Mouse (Mus musculus) liver, embryonic 16.5 days (tissue): ENCODE data around the gene Tapbpl. TPM values are rescaled to one million over a fixed set of nuclear protein-coding genes. Genes with fewer than 3 reads are reported as not detected.

Experiments
- ATAC-seq: fragments of 200-750 bp; cut with Nextera tagmentation; 2 replicates; pipeline ENCODE4 v1.8.0; 2017; ENCODE audit warnings: low read depth, mild to moderate bottlenecking, moderate number of reproducible peaks, moderate library complexity
- H3K27ac ChIP-seq: fragments of 300-500 bp; sonication (generic); 2 replicates; pipeline ENCODE4 v1.5.1; 2014; ENCODE audit warnings: mild to moderate bottlenecking, low read length
- H3K27me3 ChIP-seq: fragments of 300-500 bp; sonication (generic); 2 replicates; pipeline ENCODE4 v1.6.1; 2014; ENCODE audit warnings: low read depth, low read length, mixed read lengths; ENCODE audit not compliant: control insufficient read depth, insufficient read depth
- H3K36me3 ChIP-seq: fragments of 300-500 bp; sonication (generic); 2 replicates; pipeline ENCODE4 v1.6.1; 2014; ENCODE audit warnings: mild to moderate bottlenecking; ENCODE audit not compliant: control insufficient read depth, insufficient read depth
- H3K4me1 ChIP-seq: fragments of 300-500 bp; sonication (generic); 2 replicates; pipeline ENCODE4 v1.6.1; 2014; ENCODE audit warnings: low read depth, low read length, mixed read lengths; ENCODE audit not compliant: control insufficient read depth
- H3K4me2 ChIP-seq: fragments of 300-500 bp; sonication (generic); 2 replicates; pipeline ENCODE4 v1.6.1; 2014; ENCODE audit warnings: low read depth, low read length, mixed read lengths
- H3K4me3 ChIP-seq: fragments of 300-500 bp; sonication (generic); 2 replicates; pipeline ENCODE4 v1.5.1; 2014; ENCODE audit warnings: low read depth, mild to moderate bottlenecking, low read length
- H3K9ac ChIP-seq: fragments of 300-500 bp; sonication (generic); 2 replicates; pipeline ENCODE4 v1.6.1; 2014; ENCODE audit warnings: low read depth, low read length
- H3K9me3 ChIP-seq: fragments of 300-500 bp; sonication (generic); replicated peaks from 2 replicates; pipeline ENCODE4 v1.6.1; 2016; ENCODE audit warnings: low read length; ENCODE audit not compliant: control insufficient read depth
- WGBS: fragments of 180-500 bp; shearing (Covaris S2); extraction: QIAGEN DNeasy Blood & Tissue Kit; methylation state at CpG from one replicate; pipeline ENCODE4 v1.1.7; 2014; ENCODE audit not compliant: insufficient replicate concordance; 5-methylcytosine and 5-hydroxymethylcytosine counted together
- polyA plus RNA-seq: library from polyadenylated mRNA; unstranded; fragments of >200 nt; fragmentation: Nextera tagmentation; extraction: Ambion mirVana; gene quantifications from 2 replicates; pipeline ENCODE4 v1.2.1, GENCODE M21; 2015

Tapbpl gene
- polyA plus RNA-seq, 1 experiment from 2014 or later, result 9.7 TPM

DNA sequence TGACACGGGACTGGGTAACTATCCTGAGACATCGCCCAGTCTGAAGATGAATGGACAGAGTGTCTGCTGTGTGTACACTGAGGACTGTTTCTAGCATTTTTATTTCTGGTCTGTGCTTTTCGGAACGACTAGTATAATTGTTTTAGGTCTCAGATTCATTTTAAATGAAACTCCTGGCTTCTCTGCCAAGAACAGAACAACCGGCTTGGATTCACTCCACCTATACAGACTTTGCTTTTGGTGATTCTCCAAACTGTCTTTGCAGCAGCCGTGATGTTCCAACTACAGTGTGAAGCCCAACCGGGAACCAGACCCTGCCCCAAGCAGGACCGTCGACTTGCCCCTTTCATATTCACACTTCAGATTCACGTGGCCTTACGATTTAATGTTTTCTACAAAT, 13.8 kb downstream of the Tapbpl start:
- no peaks in the 10 kb centered on the region for H3K9me3 ChIP-seq
- no peak overlapping the region for H3K9ac ChIP-seq
- no peak for ATAC-seq
- 74% methylated on average over 11 of the region's 11 CpGs for WGBS
- H3K36me3 ChIP-seq, result no peaks in the 10 kb centered on the region
- H3K4me2 ChIP-seq, result no peak overlapping the region
- H3K4me1 ChIP-seq, result peaks cover 10% of the 10 kb centered on the region
- no peak overlapping the region for H3K4me3 ChIP-seq
- peaks cover 8% of the 10 kb centered on the region for H3K27me3 ChIP-seq
- H3K27ac ChIP-seq, result no peak overlapping the region

DNA sequence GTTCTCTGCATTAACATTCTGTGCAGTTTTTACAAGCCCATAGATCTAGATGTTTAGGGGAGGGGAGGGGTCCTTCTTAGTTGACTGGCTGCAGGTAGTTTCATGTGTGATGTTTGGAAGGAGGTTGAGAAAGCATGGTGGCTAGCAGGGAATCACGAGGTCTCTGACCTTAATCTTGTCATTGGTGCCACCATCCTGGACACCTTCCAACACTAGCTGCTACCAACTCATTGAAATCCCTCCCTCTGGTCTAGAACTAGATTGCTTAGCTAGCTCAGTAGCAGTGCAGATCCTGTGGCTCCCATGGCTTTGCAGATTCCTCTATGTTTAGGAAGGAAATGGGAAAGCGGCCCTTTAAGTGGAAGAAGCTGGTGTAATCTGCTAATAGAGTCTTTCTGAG, 14.8 kb downstream of the Tapbpl start:
- Histone ChIP-seq H3K27me3 (peaks cover 8% of the 10 kb centered on the region), H3K4me1 (peaks cover 10% of the 10 kb centered on the region), H3K4me2 (no peak overlapping the region), H3K36me3 (no peaks in the 10 kb centered on the region), H3K9me3 (no peaks in the 10 kb centered on the region), H3K27ac (no peak overlapping the region), H3K4me3 (no peak overlapping the region), H3K9ac (no peak overlapping the region)
- 65% methylated on average over 2 of the region's 2 CpGs for WGBS
- no peak for ATAC-seq

DNA sequence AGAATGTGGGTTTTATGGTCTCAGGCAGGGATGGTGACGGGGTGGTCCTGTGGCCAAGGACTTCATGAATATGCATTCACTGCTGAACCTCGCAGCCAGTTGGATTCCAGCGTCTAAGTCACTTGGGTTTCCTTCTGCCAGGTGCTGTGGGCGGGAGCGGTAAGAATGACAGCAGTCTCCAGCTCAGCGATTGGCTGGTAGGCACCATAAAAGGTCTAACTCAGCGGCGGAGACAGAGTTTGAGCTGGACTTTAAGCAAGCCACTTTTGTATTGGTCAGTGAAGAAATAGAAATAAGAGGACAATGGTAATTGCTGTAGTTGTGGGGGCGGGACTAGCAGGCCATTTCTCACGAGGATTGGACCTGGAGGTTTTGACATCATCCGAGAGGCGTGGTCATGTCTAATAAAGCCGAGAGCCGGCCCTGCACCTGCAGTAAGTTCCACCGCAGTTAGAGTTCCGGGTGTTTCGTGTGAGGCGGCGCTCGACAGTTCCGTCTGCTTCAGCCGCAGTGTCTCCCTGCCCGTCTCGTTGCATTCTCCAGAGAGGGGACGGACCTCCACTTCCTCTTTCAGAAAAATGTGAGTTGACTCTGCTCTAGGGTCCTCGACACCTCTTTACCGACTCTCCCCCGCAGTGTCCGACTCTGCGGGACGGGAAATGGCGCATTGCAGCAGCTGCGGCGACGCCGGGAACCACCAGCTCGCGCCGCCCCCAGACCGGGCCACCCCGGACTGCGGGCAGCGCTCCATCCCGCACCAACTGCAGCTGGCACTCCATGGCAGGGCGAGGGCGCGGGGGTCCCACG, 16.3 kb downstream of the Tapbpl start, which contains the start of gene Vamp1:
Gene Vamp1 (plus strand): TSS at position 404 of the 807 bp plus-strand sequence.
- H3K4me3 ChIP-seq, result peak within 1 kb of the TSS; percentile 83
- peak within 1 kb of the TSS; percentile 82 for H3K9ac ChIP-seq
- peak within 1 kb of the TSS; percentile 98 for H3K4me2 ChIP-seq
- peak; percentile 94 for ATAC-seq
- peak within 1 kb of the TSS; percentile 80 for H3K27ac ChIP-seq
- under 1% methylated on average over 48 of the region's 48 CpGs for WGBS
- no peaks in the 10 kb centered on the region for H3K36me3 ChIP-seq
- H3K27me3 ChIP-seq, result peaks cover 10% of the 10 kb centered on the region
- no peaks in the 10 kb centered on the region for H3K9me3 ChIP-seq
- H3K4me1 ChIP-seq, result peaks cover 10% of the 10 kb centered on the region

DNA sequence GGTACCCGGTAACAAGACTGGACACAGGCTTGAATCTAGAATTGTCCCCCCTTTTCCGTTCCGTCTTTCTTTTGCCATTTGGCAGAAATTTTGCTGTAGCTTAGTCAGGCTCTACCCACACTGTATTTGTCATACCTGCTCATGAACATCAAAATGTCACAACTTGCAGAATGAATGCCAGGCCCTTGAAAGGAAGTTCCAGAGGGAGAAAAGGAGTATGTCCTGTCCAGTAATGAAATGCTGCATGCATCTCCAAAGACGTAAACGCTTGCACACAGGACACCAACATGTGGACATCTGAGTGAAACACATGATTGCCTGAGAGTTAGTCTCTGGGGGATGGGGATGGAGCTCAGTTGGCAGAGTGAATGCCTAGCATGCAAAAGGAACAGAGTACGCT, 17.9 kb downstream of the Tapbpl start:
- H3K27me3 ChIP-seq, result peaks cover 10% of the 10 kb centered on the region
- H3K4me2 ChIP-seq, result no peak overlapping the region
- no peak overlapping the region for H3K27ac ChIP-seq
- ATAC-seq, result no peak
- H3K36me3 ChIP-seq, result no peaks in the 10 kb centered on the region
- H3K4me1 ChIP-seq, result peaks cover 10% of the 10 kb centered on the region
- H3K9me3 ChIP-seq, result no peaks in the 10 kb centered on the region
- WGBS, result 71% methylated on average over 6 of the region's 6 CpGs
- H3K4me3 ChIP-seq, result no peak overlapping the region
- no peak overlapping the region for H3K9ac ChIP-seq

DNA sequence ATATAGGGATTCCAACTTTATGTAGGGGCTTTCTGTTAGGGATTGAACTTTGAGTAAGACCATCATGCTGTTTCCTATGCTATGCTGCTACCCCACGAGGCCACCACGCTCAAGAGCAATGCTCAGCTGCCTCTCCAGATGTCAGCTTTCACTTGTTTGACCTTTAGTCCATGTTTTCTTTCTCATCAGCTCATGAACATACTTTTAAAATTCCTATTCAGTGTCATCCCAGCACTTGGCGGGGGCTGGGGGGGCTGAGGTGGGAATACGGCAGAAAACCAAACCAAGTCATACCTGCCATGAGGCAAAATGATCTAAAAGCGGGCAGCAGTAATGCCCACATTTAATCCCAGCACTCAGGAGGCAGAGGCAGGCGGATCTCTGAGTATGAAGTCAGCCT, 18.5 kb downstream of the Tapbpl start:
- ATAC-seq, result no peak
- Histone ChIP-seq H3K27ac (no peak overlapping the region), H3K9ac (no peak overlapping the region), H3K4me2 (no peak overlapping the region), H3K4me3 (no peak overlapping the region), H3K4me1 (peaks cover 10% of the 10 kb centered on the region), H3K27me3 (peaks cover 10% of the 10 kb centered on the region), H3K9me3 (no peaks in the 10 kb centered on the region), H3K36me3 (no peaks in the 10 kb centered on the region)
- 51% methylated on average over 6 of the region's 6 CpGs for WGBS

DNA sequence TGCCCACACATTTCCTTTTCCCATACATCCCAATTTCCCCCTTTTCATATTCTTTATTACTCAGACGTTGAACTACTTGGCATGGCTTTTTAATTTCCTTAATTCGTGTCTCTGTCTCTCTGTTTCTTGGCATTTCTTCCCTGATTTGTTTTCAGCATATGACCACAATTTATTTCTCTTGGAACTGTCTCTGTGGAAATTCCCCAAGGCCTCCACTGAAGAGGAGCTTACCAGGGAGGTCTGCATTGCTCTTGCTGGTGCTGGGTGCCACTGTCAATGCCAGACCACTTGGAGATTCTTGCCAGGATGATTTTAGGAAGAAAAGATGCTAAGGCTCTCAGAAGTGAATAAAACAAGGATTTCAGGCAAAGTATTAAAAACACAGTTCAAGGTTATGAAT, 19.0 kb downstream of the Tapbpl start:
- no peak overlapping the region for H3K9ac ChIP-seq
- no peak overlapping the region for H3K4me2 ChIP-seq
- 33% methylated on average over 2 of the region's 2 CpGs for WGBS

DNA sequence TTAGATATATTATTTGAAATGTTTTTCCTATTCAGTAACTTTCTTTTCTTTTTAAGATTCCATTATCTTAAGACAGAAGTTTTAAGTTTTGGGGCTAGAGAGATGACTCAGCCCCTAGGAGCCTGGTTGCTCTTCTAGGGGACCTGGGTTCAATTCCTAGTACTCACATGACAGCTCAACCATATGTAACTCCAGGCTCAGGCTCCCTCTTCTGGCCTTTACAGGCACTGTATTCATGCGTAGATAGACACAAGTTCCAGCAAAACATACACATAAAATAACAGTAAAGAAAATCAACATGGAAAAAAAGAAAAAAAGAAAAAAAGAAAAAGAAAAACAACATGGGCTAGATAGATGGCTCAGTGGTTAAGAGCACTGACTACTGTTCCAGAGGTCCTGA, 21.2 kb downstream of the Tapbpl start:
- Histone ChIP-seq H3K9me3 (no peaks in the 10 kb centered on the region), H3K36me3 (no peaks in the 10 kb centered on the region), H3K4me3 (no peak overlapping the region), H3K27me3 (peaks cover 10% of the 10 kb centered on the region), H3K27ac (no peak overlapping the region), H3K4me2 (no peak overlapping the region), H3K9ac (no peak overlapping the region), H3K4me1 (no peaks in the 10 kb centered on the region)
- ATAC-seq, result no peak
- WGBS, result 76% methylated on average over 1 of the region's 1 CpGs

More for the DNA sequence above, 19.0 kb downstream of the Tapbpl start:
- ATAC-seq, result no peak
- no peak overlapping the region for H3K27ac ChIP-seq
- H3K9me3 ChIP-seq, result no peaks in the 10 kb centered on the region
- H3K27me3 ChIP-seq, result peaks cover 10% of the 10 kb centered on the region
- H3K4me1 ChIP-seq, result peaks cover 10% of the 10 kb centered on the region
- no peaks in the 10 kb centered on the region for H3K36me3 ChIP-seq
- no peak overlapping the region for H3K4me3 ChIP-seq

DNA sequence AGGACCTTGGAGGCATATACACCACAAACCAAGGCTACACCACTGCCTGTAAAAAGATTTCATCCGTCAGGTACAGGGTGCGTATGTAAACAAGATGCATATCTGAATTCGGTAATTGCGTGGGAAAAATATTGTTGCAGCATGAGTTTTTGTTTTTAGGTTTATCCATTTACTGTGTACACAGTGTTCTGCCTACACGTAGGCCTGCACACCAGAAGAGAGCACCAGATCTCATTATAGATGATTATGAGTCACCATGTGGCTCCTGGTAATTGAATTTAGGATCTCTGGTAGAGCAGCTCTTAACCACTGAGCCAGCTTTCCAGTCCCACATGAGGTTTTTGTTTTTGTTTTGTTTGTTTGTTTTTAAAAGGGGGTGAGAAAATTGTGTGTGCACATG, 34.5 kb downstream of the Tapbpl start:
- Histone ChIP-seq H3K4me3 (no peak overlapping the region), H3K4me1 (peaks cover 6% of the 10 kb centered on the region), H3K36me3 (peaks cover 16% of the 10 kb centered on the region), H3K4me2 (no peak overlapping the region), H3K27ac (no peak overlapping the region), H3K9ac (no peak overlapping the region), H3K27me3 (no peaks in the 10 kb centered on the region), H3K9me3 (no peaks in the 10 kb centered on the region)
- ATAC-seq, result no peak
- WGBS, result 79% methylated on average over 5 of the region's 5 CpGs

DNA sequence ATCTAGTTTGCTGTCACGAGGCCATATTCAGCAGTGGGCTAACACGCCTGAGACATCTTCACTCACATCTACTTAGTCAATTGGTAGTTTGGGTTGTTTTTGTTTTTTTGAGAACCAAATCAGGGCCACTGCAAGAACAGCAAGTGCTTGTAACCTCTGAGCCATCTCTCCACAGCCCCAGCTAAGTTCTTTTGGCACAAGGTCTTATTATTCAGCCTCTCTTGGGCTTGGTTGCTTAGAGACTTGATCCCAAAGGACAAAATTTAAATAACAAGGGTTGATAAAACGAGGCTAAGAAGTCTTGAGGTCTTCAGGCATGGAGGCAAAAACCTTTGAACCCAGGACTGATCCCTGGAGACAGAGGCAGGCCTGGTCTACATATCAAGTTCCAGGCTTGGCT, 35.4 kb downstream of the Tapbpl start:
- no peak for ATAC-seq
- no peak overlapping the region for H3K27ac ChIP-seq
- H3K27me3 ChIP-seq, result no peaks in the 10 kb centered on the region

More for the DNA sequence above, 35.4 kb downstream of the Tapbpl start:
- peaks cover 16% of the 10 kb centered on the region for H3K36me3 ChIP-seq
- no peak overlapping the region for H3K9ac ChIP-seq
- H3K4me1 ChIP-seq, result peaks cover 6% of the 10 kb centered on the region
- 68% methylated on average over 3 of the region's 3 CpGs for WGBS
- no peaks in the 10 kb centered on the region for H3K9me3 ChIP-seq
- H3K4me2 ChIP-seq, result no peak overlapping the region
- no peak overlapping the region for H3K4me3 ChIP-seq
